Mouse (Mus musculus): ENCODE measurements at regions not wholly inside any gene's neighbourhood (a gene's known extent, or its start where the extent isn't known, plus 50 kb on each side); places are given as distances from the start of the nearest gene placed in this dataset.
"Not testable (repeated sequence)": the region's sequence is repeated elsewhere in the genome, so short reads cannot be mapped to it uniquely, and the experiment has no call there.

DNA sequence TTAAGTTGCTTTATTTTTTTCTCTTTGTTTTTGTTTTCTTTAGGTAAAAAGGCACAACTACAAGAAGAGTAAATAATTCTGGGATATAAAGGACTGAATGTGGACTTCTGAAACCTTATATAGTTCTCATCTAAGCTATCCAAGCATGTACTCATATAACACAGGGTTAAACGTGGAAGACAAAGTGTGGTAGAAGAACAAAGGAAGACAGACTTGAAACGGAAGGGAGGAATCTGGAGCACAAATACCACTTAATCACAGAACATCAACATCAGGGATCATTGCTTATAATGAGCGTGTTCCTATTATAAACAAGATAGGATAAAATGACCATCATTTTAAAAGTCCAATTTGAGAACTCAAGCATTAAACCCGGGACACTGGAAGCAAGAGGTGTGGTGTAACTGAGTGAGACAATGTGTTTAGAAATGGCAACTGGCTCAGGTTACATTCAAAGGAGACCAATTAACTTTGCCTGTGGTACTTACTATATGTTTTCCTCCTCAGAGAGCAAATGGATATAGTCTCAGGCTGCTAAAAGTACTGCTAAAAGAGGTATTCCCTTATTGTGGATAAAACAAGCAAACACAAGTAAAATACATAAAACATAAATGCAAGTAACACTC, 96.1 kb upstream of the Hdgfl1 start:
- no peak for DNase-seq (ENCODE audit: low spot score in 2 of 2)
- no peak overlapping the region for H3K27ac ChIP-seq
- no peak overlapping the region for H3K4me3 ChIP-seq
- TF ChIP-seq CTCF (conservative IDR thresholded peaks at IDR 0.05), result no peak

DNA sequence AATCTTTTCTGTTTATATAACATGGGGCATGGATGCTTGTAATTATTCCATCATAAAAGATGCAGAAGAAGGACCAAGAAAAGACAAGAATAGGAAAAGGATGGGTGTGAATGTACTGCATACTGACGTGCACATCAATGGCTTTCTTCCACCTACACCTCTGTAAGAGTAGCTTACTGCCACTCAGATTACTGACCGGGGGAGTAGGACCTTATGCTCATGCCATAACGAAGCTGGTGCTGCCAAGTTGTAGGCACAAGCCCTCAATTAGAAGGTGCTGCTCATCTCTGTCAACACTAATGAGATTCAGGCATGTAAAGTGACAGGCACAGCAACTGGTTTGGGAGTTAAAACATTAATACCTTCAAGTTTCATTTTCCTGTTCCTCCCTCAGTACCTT, 97.8 kb upstream of the Hdgfl1 start:
- no peak for TF ChIP-seq CTCF (conservative IDR thresholded peaks at IDR 0.05)
- peak in 1 of 2 experiments; percentile 2 for DNase-seq (ENCODE audit: low spot score in 2 of 2)
- Histone ChIP-seq H3K27ac (no peak overlapping the region), H3K4me3 (no peak overlapping the region)

DNA sequence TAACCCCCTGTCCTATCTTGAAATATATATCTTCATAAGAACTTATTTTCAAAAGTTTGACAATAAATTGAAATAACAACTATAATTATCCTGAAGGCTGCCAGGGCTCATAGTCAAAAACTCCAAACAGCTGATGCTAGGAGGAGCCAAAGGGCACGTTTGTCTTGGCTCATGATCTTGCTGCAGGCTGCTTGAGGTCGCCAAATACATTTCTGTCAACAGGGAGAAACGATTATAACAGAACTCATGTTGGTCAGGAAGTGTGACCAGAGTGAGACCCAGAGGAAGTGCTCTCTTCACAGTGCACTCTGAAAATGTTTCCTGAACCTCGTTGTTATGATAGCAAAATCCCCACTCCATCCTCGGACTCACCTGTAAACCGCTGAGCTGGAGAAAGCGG, 140.9 kb upstream of the Prl start:
- DNase-seq (ENCODE audit: low spot score in 2 of 2), result no peak
- no peak for TF ChIP-seq CTCF (conservative IDR thresholded peaks at IDR 0.05)
- H3K4me3 ChIP-seq, result no peak overlapping the region
- H3K27ac ChIP-seq, result no peak overlapping the region

DNA sequence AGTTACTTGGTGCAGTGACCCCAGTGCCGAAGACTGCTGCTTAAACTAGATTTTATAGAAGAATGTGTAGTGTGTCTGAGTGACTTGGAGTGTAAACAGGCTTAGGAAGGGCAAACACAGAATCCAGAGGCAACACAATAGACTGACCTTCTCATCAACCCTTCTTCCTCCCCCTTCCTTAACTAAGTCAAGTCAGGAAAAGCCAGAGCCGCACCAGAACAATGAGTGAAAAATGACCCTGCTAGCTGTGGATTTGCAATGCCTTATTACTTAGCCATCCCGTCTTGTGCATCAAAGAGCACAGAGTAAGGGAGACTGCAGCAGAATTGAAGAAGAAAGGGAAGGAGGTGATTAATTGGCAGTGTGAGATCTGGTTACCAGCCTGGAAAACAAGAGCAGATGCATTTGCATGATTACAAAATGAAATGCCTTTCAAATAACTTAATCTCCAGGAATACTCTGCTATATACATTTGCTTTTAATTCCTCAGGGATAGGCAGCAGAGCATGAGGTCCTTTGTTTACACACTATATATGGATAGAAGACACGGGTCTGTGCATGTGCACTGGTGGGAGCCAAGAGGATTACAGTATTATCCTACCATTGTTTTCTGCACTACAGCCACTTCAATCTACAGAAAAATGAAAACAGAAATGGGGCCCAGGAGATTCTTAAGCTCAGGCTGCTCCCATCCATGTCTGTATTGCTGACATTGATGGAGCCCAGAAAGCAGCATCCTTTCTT, 124.5 kb upstream of the Prl start:
- no peak overlapping the region for H3K4me3 ChIP-seq
- no peak for DNase-seq (ENCODE audit: low spot score in 2 of 2)
- no peak for TF ChIP-seq CTCF (conservative IDR thresholded peaks at IDR 0.05)
- H3K27ac ChIP-seq, result no peak overlapping the region

DNA sequence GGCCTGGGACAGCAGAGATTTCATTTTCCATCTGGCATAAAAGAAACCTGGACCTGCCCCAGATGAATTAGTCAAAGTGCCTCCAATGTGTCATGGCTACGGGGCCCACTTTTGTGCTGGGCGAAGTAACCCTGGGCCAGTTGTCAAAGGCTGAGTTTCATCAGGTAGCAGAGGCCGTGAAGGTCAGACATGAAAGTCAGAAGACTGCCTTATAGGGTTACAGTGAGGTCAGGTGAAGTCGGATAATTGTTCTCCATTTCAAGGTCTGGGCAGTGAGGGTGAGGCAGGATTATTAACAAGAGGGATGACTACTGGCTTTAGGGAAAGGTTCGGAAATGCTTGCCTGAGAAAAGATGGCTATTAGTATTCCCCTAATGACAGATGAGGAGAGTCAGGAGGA, 123.5 kb upstream of the Prl start:
- Histone ChIP-seq H3K27ac (no peak overlapping the region), H3K4me3 (no peak overlapping the region)
- no peak for TF ChIP-seq CTCF (conservative IDR thresholded peaks at IDR 0.05)
- no peak for DNase-seq (ENCODE audit: low spot score in 2 of 2)

DNA sequence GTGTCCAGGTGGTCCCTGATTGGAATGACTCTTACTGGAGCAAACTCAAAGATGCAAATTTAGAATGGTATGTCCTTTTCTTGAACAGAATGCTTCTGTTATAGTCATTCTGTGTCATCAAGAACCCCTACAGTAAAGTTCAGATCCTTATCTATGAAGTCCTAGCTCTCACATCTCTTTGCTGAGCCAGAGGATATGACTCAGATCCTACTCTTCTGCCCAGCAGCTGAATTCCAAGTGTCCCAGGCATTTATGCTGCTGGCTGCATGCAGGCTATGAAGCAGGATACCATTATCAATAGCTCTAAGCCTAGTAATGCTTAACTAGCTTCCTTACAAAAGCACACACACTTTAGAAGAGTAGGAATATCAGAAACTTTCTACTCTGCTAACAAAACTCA, 116.9 kb upstream of the Prl start:
- no peak for TF ChIP-seq CTCF (conservative IDR thresholded peaks at IDR 0.05)
- no peak overlapping the region for H3K4me3 ChIP-seq
- DNase-seq (ENCODE audit: low spot score in 2 of 2), result no peak

DNA sequence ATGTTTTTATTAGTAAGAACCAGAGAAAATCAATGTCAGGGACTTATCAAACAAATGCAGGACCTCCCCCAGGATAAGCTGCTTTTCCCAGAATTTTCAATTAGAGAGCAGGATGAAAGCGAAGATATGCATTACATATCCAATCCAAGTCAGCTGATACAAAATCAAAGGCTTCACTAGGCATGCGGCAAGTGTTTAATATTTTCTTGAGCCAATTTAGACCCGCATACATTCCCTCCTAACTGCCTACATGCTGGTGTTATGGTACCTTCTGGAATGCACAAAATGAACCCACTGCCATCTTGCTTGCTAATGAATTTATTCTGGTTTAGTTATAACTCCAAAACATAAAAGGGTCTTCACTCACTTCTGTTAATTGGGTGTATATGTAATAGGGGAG, 112.9 kb upstream of the Prl start:
- no peak for DNase-seq (ENCODE audit: low spot score in 2 of 2)
- Histone ChIP-seq H3K27ac (no peak overlapping the region), H3K4me3 (no peak overlapping the region)
- TF ChIP-seq CTCF (conservative IDR thresholded peaks at IDR 0.05), result no peak

More for the DNA sequence above, 116.9 kb upstream of the Prl start:
- H3K27ac ChIP-seq, result no peak overlapping the region

DNA sequence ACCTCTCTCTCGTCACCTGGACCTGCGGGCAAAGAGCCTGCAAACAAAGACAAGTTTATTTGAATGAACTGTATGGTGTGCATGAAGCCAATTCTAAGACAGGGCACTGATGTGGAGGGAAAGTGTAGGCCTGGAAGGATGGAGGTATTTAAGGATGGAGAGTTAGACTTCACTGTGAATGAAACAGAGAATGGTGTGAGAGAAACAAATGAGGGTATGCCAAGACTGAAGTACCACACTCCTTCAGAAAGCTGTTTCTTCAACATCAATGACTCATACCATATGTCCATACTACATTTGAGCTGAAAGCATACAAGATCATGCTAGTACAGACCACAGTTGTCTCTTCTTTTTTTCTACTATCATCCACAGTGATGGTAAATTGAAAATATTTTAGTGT, 105.9 kb upstream of the Prl start:
- no peak for DNase-seq (ENCODE audit: low spot score in 2 of 2)

DNA sequence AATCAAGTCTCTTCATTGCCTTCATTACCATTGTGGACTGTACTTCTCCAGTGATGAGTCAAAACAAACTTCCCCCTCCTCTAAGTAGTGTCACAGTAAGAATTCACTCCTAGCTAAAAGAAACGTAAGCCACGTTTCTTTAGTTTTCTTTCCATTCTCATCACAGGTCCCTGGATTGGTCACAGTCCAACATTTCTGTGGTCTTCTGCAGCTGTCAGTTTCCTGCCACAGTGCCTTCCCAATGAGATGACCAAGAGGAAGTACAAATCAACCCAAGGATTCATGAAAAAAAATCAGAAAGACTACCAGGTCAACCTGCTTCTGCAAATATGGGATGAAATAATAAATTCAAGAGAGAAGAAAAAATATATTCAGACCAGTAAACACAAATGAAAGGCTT, 103.5 kb upstream of the Prl start:
- Histone ChIP-seq H3K4me3 (no peak overlapping the region), H3K27ac (no peak overlapping the region)
- no peak for TF ChIP-seq CTCF (conservative IDR thresholded peaks at IDR 0.05)
- no peak for DNase-seq (ENCODE audit: low spot score in 2 of 2)

More for the DNA sequence above, 105.9 kb upstream of the Prl start:
- no peak overlapping the region for H3K27ac ChIP-seq
- H3K4me3 ChIP-seq, result no peak overlapping the region
- TF ChIP-seq CTCF (conservative IDR thresholded peaks at IDR 0.05), result no peak

DNA sequence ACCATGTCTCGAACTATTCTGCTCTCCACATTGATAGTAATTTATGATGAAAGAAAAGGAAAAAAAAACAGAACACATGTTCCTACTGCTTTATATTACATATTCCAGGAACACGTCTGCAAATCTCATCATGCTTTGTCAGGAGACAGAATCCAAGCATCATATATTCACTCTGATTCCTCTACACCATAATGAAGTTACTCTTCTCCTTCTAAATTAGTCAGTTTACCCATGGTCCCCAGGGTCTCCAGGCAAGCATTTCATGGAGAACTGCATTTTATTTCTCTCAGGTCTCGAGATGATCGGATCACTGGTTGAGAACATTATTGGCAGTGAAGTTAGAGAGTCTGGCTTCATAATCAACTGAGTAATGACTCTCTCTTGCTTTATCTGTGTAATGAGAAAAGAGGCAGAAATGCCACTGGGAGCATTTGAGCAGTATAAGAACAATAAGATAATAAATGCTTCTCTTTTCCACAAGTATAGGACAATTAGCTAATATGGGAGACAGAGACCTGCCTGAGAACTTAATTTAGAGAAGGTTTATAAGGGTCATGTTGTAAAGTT, 97.8 kb upstream of the Prl start:
- TF ChIP-seq CTCF (conservative IDR thresholded peaks at IDR 0.05), result no peak

DNA sequence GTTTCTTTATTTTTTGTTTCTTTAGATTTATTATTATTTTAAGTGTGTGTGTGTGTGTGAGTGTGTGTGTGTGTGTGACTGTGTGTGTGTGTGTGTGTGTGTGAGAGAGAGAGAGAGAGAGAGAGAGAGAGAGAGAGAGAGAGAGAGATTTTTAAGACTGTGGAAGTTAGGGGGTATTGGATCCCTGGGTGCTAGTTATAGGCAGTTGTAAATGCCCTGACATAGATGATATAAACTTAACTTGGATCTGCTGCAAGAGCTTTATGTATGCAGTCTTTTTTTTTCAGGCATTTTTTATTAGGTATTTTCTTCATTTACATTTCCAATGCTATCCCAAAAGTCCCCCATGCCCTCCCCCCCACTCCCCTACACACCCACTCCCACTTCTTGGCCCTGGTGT, 96.8 kb upstream of the Prl start:
- H3K4me3 ChIP-seq; H3K27ac ChIP-seq; DNase-seq (ENCODE audit: low spot score in 2 of 2): not testable (repeated sequence)

More for the DNA sequence above, 97.8 kb upstream of the Prl start:
- Histone ChIP-seq H3K4me3 (no peak overlapping the region), H3K27ac (no peak overlapping the region)
- no peak for DNase-seq (ENCODE audit: low spot score in 2 of 2)

DNA sequence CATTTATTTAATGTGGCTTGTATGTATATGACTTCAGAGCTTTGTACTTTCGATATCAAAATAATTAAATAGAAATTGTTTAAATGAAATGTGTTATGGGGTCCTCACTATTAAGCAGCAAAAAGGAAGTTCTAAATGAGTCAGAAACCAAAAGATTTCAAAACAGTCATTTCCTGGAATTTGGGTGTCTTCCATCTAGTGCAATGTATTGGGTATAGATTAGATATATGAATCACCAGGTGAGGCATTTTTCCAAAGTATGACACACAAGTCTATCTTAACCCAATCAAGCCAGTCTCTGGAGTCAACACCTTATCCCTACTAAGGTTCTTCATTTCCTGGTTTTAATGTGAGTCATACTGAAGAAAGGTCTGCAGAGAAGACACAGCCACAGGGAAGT, 81.3 kb upstream of the Prl start:
- DNase-seq (ENCODE audit: low spot score in 2 of 2), result no peak
- Histone ChIP-seq H3K4me3 (no peak overlapping the region), H3K27ac (no peak overlapping the region)
- no peak for TF ChIP-seq CTCF (conservative IDR thresholded peaks at IDR 0.05)

DNA sequence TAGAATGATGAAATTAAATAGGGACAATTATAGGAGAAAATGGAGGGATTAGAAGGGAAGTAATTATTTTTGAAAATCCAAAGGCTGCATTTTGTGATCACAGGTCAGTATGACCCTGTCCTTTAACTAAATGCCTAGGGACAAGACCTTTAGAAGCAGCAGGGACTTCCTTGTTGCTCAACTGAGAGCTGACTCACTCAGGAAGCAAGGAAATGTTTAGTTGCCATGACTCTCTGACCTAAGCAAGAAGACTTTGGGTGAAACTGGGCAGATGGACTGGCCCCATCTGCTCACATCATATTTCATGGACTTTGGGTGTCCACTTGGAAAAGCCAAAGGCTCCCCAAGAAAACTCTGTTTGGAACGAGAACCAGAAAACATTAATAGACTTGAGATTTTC, 76.9 kb upstream of the Prl start:
- DNase-seq (ENCODE audit: low spot score in 2 of 2), result no peak
- TF ChIP-seq CTCF (conservative IDR thresholded peaks at IDR 0.05), result no peak
- Histone ChIP-seq H3K4me3 (no peak overlapping the region), H3K27ac (no peak overlapping the region)
